Mouse (Mus musculus): ENCODE measurements around the gene Zdhhc21. TPM values are rescaled to one million over a fixed set of nuclear protein-coding genes. Genes with fewer than 3 reads are reported as not detected.

Zdhhc21 gene
- polyA plus RNA-seq, 1 experiment, result 17.1 TPM

GRCm38 (mm10) chr4:82867731-82868445 lies 8.1 kb upstream of the Zdhhc21 start:
- TF ChIP-seq CTCF (IDR thresholded peaks at IDR 0.05; ENCODE audit: extremely low read depth, insufficient read depth, low read length) (no peak), POLR2A (IDR thresholded peaks at IDR 0.05; ENCODE audit: extremely low read depth, insufficient read depth, low read length) (no peak)
- H3K4me1 ChIP-seq (ENCODE audit: control insufficient read depth, insufficient read depth, low read length), result no peaks in the 10 kb centered on the region; the same call in 1 of the 2 replicates
- no peak overlapping the region for H3K4me3 ChIP-seq (ENCODE audit: insufficient read depth, low read length)
- no peak overlapping the region for H3K27ac ChIP-seq (ENCODE audit: insufficient read depth, low read length)

GRCm38 (mm10) chr4:82867111-82867510 lies 7.4 kb upstream of the Zdhhc21 start:
- no peak for TF ChIP-seq POLR2A (IDR thresholded peaks at IDR 0.05; ENCODE audit: extremely low read depth, insufficient read depth, low read length)
- TF ChIP-seq CTCF (IDR thresholded peaks at IDR 0.05; ENCODE audit: extremely low read depth, insufficient read depth, low read length), result no peak
- Histone ChIP-seq H3K27ac (ENCODE audit: insufficient read depth, low read length) (no peak overlapping the region), H3K4me3 (ENCODE audit: insufficient read depth, low read length) (no peak overlapping the region), H3K4me1 (ENCODE audit: control insufficient read depth, insufficient read depth, low read length) (no peaks in the 10 kb centered on the region)

- Histone ChIP-seq H3K4me1 (ENCODE audit: control insufficient read depth, insufficient read depth, low read length) (no peaks in the 10 kb centered on the region), H3K27ac (ENCODE audit: insufficient read depth, low read length) (no peak overlapping the region), H3K4me3 (ENCODE audit: insufficient read depth, low read length) (no peak overlapping the region)
- TF ChIP-seq CTCF (IDR thresholded peaks at IDR 0.05; ENCODE audit: extremely low read depth, insufficient read depth, low read length), result no peak
- no peak for TF ChIP-seq POLR2A (IDR thresholded peaks at IDR 0.05; ENCODE audit: extremely low read depth, insufficient read depth, low read length)
Measured at GRCm38 (mm10) chr4:82864974-82865699, 5.4 kb upstream of the Zdhhc21 start.

- TF ChIP-seq POLR2A (IDR thresholded peaks at IDR 0.05; ENCODE audit: extremely low read depth, insufficient read depth, low read length), result no peak
- TF ChIP-seq CTCF (IDR thresholded peaks at IDR 0.05; ENCODE audit: extremely low read depth, insufficient read depth, low read length), result no peak
- no peak overlapping the region for H3K27ac ChIP-seq (ENCODE audit: insufficient read depth, low read length)
- H3K4me3 ChIP-seq (ENCODE audit: insufficient read depth, low read length), result no peak overlapping the region
- no peaks in the 10 kb centered on the region for H3K4me1 ChIP-seq (ENCODE audit: control insufficient read depth, insufficient read depth, low read length)
Measured at GRCm38 (mm10) chr4:82863316-82863715, 3.6 kb upstream of the Zdhhc21 start.

- Histone ChIP-seq H3K27ac (ENCODE audit: insufficient read depth, low read length) (no peak overlapping the region), H3K4me1 (ENCODE audit: control insufficient read depth, insufficient read depth, low read length) (no peaks in the 10 kb centered on the region; the same call in 1 of the 2 replicates), H3K4me3 (ENCODE audit: insufficient read depth, low read length) (no peak overlapping the region)
- TF ChIP-seq POLR2A (IDR thresholded peaks at IDR 0.05; ENCODE audit: extremely low read depth, insufficient read depth, low read length) (no peak), CTCF (IDR thresholded peaks at IDR 0.05; ENCODE audit: extremely low read depth, insufficient read depth, low read length) (no peak)
Measured at GRCm38 (mm10) chr4:82861451-82861850, 1.7 kb upstream of the Zdhhc21 start.

GRCm38 (mm10) chr4:82860566-82860965 lies 808 bp upstream of the Zdhhc21 start:
- H3K4me3 ChIP-seq (ENCODE audit: insufficient read depth, low read length), result no peak overlapping the region
- TF ChIP-seq CTCF (IDR thresholded peaks at IDR 0.05; ENCODE audit: extremely low read depth, insufficient read depth, low read length), result no peak
- TF ChIP-seq POLR2A (IDR thresholded peaks at IDR 0.05; ENCODE audit: extremely low read depth, insufficient read depth, low read length), result no peak
- no peaks in the 10 kb centered on the region; the same call in 1 of the 2 replicates for H3K4me1 ChIP-seq (ENCODE audit: control insufficient read depth, insufficient read depth, low read length)
- no peak overlapping the region for H3K27ac ChIP-seq (ENCODE audit: insufficient read depth, low read length)

- H3K27ac ChIP-seq (ENCODE audit: insufficient read depth, low read length), result 0 out of 2 replicates have a peak overlapping the region, but pooled peaks have one; percentile 92
- TF ChIP-seq CTCF (IDR thresholded peaks at IDR 0.05; ENCODE audit: extremely low read depth, insufficient read depth, low read length) (no peak), POLR2A (IDR thresholded peaks at IDR 0.05; ENCODE audit: extremely low read depth, insufficient read depth, low read length) (no peak)
- H3K4me1 ChIP-seq (ENCODE audit: control insufficient read depth, insufficient read depth, low read length), result no peaks in the 10 kb centered on the region; the same call in none of the 2 replicates
- peak overlapping the region; percentile 65 for H3K4me3 ChIP-seq (ENCODE audit: insufficient read depth, low read length)
Measured at GRCm38 (mm10) chr4:82858431-82859010, 1.2 kb downstream of the Zdhhc21 start.

- Histone ChIP-seq H3K4me1 (ENCODE audit: control insufficient read depth, insufficient read depth, low read length) (peaks cover 2% of the 10 kb centered on the region), H3K27ac (ENCODE audit: insufficient read depth, low read length) (no peak overlapping the region), H3K4me3 (ENCODE audit: insufficient read depth, low read length) (no peak overlapping the region)
- TF ChIP-seq CTCF (IDR thresholded peaks at IDR 0.05; ENCODE audit: extremely low read depth, insufficient read depth, low read length) (no peak), POLR2A (IDR thresholded peaks at IDR 0.05; ENCODE audit: extremely low read depth, insufficient read depth, low read length) (no peak)
Measured at GRCm38 (mm10) chr4:82856986-82857385, 2.8 kb downstream of the Zdhhc21 start.

- no peak overlapping the region for H3K27ac ChIP-seq (ENCODE audit: insufficient read depth, low read length)
- no peak overlapping the region for H3K4me3 ChIP-seq (ENCODE audit: insufficient read depth, low read length)
- TF ChIP-seq POLR2A (IDR thresholded peaks at IDR 0.05; ENCODE audit: extremely low read depth, insufficient read depth, low read length) (no peak), CTCF (IDR thresholded peaks at IDR 0.05; ENCODE audit: extremely low read depth, insufficient read depth, low read length) (no peak)
- H3K4me1 ChIP-seq (ENCODE audit: control insufficient read depth, insufficient read depth, low read length), result peaks cover 2% of the 10 kb centered on the region
Measured at GRCm38 (mm10) chr4:82853809-82854208, 5.9 kb downstream of the Zdhhc21 start.
